Mouse (Mus musculus): ENCODE data around the gene Actr5. TPM values are rescaled to one million over a fixed set of nuclear protein-coding genes. Genes with fewer than 3 reads are reported as not detected.

Actr5 gene
- polyA plus RNA-seq, 1 experiment from 2014 or later: 10.6 TPM

DNA sequence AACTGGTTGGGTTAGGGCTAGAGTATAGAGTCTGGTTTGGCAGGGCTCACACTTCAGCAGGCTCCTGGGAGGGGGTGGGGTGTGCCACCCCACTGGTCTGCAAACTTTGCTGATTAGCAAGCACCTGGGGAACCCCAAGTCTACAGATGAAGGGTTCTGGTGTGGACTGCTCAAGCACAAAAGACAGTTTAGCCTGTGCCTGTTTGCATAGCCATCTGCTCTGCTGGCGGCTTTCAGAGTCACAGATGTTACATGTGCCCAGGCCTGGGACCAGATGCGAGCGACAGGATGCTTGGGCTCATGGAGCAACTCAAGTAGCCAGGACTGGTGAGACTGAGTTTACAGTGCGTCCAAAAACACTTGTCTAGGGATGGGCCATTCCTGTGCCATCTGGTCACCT, 48.8 kb downstream of the Actr5 start:
- H3K4me3 ChIP-seq (ENCODE audit: low read depth, low read length): no peak overlapping the region
- H3K36me3 ChIP-seq (ENCODE audit: control insufficient read depth, insufficient read depth, low read length): no peaks in the 10 kb centered on the region
- peaks cover 9% of the 10 kb centered on the region for H3K4me1 ChIP-seq (ENCODE audit: control insufficient read depth, insufficient read depth, low read length)
- H3K9ac ChIP-seq (ENCODE audit: low read depth, low read length): no peak overlapping the region
- H3K27ac ChIP-seq (replicated peaks; ENCODE audit: low read depth, low read length): no peak overlapping the region
- ATAC-seq (ENCODE audit: low read depth): peak; percentile 14; the same call in 1 of the 2 replicates
- H3K9me3 ChIP-seq (ENCODE audit: control insufficient read depth, low read length): no peaks in the 10 kb centered on the region
- DNase-seq (ENCODE audit: low spot score): peak; percentile 62
- peaks cover 20% of the 10 kb centered on the region for H3K27me3 ChIP-seq (replicated peaks; ENCODE audit: control insufficient read depth, insufficient read depth, low read length)
- WGBS: 58% methylated on average over 4 of the region's 4 CpGs
- 0 out of 2 replicates have a peak overlapping the region, but pooled peaks have one; percentile 10 for H3K4me2 ChIP-seq (ENCODE audit: low read depth, low read length)

- no peak for ATAC-seq (ENCODE audit: low read depth)
- peaks cover 14% of the 10 kb centered on the region for H3K27me3 ChIP-seq (replicated peaks; ENCODE audit: control insufficient read depth, insufficient read depth, low read length)
- no peak overlapping the region for H3K9ac ChIP-seq (ENCODE audit: low read depth, low read length)
- peaks cover 5% of the 10 kb centered on the region; the same call in 1 of the 2 replicates for H3K4me1 ChIP-seq (ENCODE audit: control insufficient read depth, insufficient read depth, low read length)
- no peaks in the 10 kb centered on the region for H3K9me3 ChIP-seq (ENCODE audit: control insufficient read depth, low read length)
- H3K27ac ChIP-seq (replicated peaks; ENCODE audit: low read depth, low read length): no peak overlapping the region
- H3K36me3 ChIP-seq (ENCODE audit: control insufficient read depth, insufficient read depth, low read length): no peaks in the 10 kb centered on the region
- no peak overlapping the region for H3K4me2 ChIP-seq (ENCODE audit: low read depth, low read length)
- no peak overlapping the region for H3K4me3 ChIP-seq (ENCODE audit: low read depth, low read length)
- DNase-seq (ENCODE audit: low spot score): no peak
- WGBS: 52% methylated on average over 6 of the region's 6 CpGs
Observed at GRCm38 (mm10) chr2:158674131-158674530, 49.4 kb downstream of the Actr5 start.

DNA sequence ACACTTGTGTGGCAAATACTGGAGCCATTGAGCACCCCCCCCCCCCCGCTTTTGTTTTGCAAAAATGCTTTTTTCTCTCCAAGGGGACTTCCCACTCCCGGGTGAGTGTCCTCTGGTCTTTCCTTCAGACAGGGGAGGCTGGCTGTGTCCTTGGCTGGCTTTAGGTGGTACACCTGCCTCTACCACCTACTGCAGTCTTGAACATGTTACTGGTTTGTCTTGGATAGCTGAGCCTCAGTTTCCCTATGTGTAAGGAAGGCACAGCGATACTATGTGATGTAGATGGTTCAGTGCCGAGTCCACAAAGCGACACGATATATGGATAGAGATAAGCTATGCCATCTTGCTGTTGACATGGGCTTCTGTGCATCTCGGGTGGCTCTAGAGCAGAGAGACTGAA, 50.1 kb downstream of the Actr5 start:
- peaks cover 7% of the 10 kb centered on the region for H3K27me3 ChIP-seq (replicated peaks; ENCODE audit: control insufficient read depth, insufficient read depth, low read length)
- H3K4me1 ChIP-seq (ENCODE audit: control insufficient read depth, insufficient read depth, low read length): peaks cover 5% of the 10 kb centered on the region; the same call in 1 of the 2 replicates
- DNase-seq (ENCODE audit: low spot score) (no peak), ATAC-seq (ENCODE audit: low read depth) (no peak)
- no peak overlapping the region for H3K27ac ChIP-seq (replicated peaks; ENCODE audit: low read depth, low read length)
- no peak overlapping the region for H3K4me3 ChIP-seq (ENCODE audit: low read depth, low read length)
- no peaks in the 10 kb centered on the region for H3K9me3 ChIP-seq (ENCODE audit: control insufficient read depth, low read length)
- no peak overlapping the region for H3K4me2 ChIP-seq (ENCODE audit: low read depth, low read length)
- H3K36me3 ChIP-seq (ENCODE audit: control insufficient read depth, insufficient read depth, low read length): no peaks in the 10 kb centered on the region
- H3K9ac ChIP-seq (ENCODE audit: low read depth, low read length): no peak overlapping the region
- WGBS: 81% methylated on average over 7 of the region's 7 CpGs

DNA sequence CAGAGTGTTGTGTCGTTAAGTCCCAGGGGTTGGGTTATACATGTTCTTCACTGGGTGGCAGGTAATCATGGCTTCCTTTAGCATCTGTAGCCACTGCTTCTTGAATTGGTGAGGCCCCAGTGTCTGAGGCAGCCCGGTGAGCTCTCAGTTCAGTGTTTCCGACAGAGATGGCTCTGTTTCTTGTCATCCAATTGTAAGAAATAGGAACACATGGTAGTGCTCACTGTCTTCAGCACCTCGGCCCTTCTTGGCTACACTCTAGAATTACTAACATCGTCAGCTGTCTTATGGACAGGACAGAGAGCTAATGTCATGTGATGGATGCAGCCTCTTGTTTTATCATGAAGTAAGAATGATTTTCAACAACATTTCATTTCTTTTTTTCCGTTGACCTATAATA, 50.5 kb downstream of the Actr5 start:
- ATAC-seq (ENCODE audit: low read depth) (no peak), DNase-seq (ENCODE audit: low spot score) (no peak)
- 67% methylated on average over 6 of the region's 6 CpGs for WGBS
- H3K4me1 ChIP-seq (ENCODE audit: control insufficient read depth, insufficient read depth, low read length): peaks cover 5% of the 10 kb centered on the region; the same call in 1 of the 2 replicates
- H3K9me3 ChIP-seq (ENCODE audit: control insufficient read depth, low read length): no peaks in the 10 kb centered on the region
- peaks cover 3% of the 10 kb centered on the region for H3K27me3 ChIP-seq (replicated peaks; ENCODE audit: control insufficient read depth, insufficient read depth, low read length)
- H3K27ac ChIP-seq (replicated peaks; ENCODE audit: low read depth, low read length): no peak overlapping the region
- H3K36me3 ChIP-seq (ENCODE audit: control insufficient read depth, insufficient read depth, low read length): no peaks in the 10 kb centered on the region
- no peak overlapping the region for H3K4me3 ChIP-seq (ENCODE audit: low read depth, low read length)
- no peak overlapping the region for H3K9ac ChIP-seq (ENCODE audit: low read depth, low read length)
- H3K4me2 ChIP-seq (ENCODE audit: low read depth, low read length): no peak overlapping the region

DNA sequence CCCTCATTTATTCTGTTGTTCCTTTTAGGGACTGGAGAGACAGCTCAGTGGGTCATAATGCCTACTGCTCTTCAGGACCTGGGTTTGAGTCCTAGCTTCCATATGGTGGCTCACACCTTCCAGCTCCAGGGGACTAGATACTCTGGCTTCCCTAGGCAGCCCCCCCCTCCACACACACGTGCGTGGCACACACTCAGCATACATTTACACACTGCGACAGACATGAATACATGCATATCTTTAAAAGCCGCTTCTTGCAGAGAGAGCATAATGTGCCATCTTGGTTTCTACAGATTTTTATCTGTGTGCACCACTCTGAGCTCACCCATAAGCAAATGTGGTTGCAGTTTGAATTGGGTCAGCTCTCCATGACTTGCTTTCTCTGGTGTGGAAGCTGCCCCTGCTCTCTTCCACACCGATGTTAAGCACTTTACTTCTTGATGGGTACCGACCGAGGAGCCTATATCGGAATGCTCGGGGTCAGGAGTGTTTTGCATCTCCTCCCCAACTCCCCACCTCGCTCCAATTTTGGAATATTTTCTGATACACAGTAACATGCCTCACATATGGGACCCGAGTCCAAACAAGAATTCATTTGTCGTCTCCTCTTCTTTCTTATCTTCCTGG, 51.3 kb downstream of the Actr5 start:
- no peak for DNase-seq (ENCODE audit: low spot score)
- Histone ChIP-seq H3K4me2 (ENCODE audit: low read depth, low read length) (no peak overlapping the region), H3K9ac (ENCODE audit: low read depth, low read length) (no peak overlapping the region), H3K4me1 (ENCODE audit: control insufficient read depth, insufficient read depth, low read length) (peaks cover 5% of the 10 kb centered on the region; the same call in 1 of the 2 replicates), H3K36me3 (ENCODE audit: control insufficient read depth, insufficient read depth, low read length) (no peaks in the 10 kb centered on the region), H3K9me3 (ENCODE audit: control insufficient read depth, low read length) (no peaks in the 10 kb centered on the region), H3K27ac (replicated peaks; ENCODE audit: low read depth, low read length) (no peak overlapping the region), H3K4me3 (ENCODE audit: low read depth, low read length) (no peak overlapping the region), H3K27me3 (replicated peaks; ENCODE audit: control insufficient read depth, insufficient read depth, low read length) (no peaks in the 10 kb centered on the region)
- 87% methylated on average over 12 of the region's 12 CpGs for whole genome bisulfite sequencing
- no peak for ATAC-seq (ENCODE audit: low read depth)

GRCm38 (mm10) chr2:158677946-158678345, 53.3 kb downstream of the Actr5 start:
- no peak overlapping the region for H3K9ac ChIP-seq (ENCODE audit: low read depth, low read length)
- no peaks in the 10 kb centered on the region for H3K36me3 ChIP-seq (ENCODE audit: control insufficient read depth, insufficient read depth, low read length)
- H3K27me3 ChIP-seq (replicated peaks; ENCODE audit: control insufficient read depth, insufficient read depth, low read length): no peaks in the 10 kb centered on the region
- no peak for DNase-seq (ENCODE audit: low spot score)
- no peak for ATAC-seq (ENCODE audit: low read depth)
- peaks cover 2% of the 10 kb centered on the region; the same call in 1 of the 2 replicates for H3K4me1 ChIP-seq (ENCODE audit: control insufficient read depth, insufficient read depth, low read length)
- 66% methylated on average over 8 of the region's 8 CpGs for WGBS
- H3K4me3 ChIP-seq (ENCODE audit: low read depth, low read length): no peak overlapping the region
- no peak overlapping the region for H3K4me2 ChIP-seq (ENCODE audit: low read depth, low read length)
- H3K9me3 ChIP-seq (ENCODE audit: control insufficient read depth, low read length): no peaks in the 10 kb centered on the region
- H3K27ac ChIP-seq (replicated peaks; ENCODE audit: low read depth, low read length): no peak overlapping the region

DNA sequence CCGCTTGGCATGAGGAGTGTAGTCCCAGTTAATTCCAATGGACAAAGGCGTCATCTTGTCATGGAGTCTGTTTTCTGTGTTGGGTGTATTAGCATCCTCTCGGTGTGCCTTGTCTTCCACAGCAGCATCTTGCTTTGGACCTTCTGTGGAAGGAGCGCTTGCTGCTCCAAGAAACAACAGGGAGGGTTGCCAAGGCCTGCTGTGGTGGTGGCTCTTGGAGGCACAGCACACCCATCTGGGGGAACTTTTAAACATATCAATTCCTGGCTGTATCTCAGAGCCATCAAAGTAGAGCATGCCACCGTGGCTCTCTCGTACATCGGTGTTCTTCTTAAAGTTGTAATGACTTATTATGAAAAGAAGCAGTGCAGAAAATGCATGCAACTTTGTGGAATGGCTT, 54.4 kb downstream of the Actr5 start:
- 89% methylated on average over 7 of the region's 7 CpGs for WGBS
- Histone ChIP-seq H3K4me2 (ENCODE audit: low read depth, low read length) (no peak overlapping the region), H3K27me3 (replicated peaks; ENCODE audit: control insufficient read depth, insufficient read depth, low read length) (no peaks in the 10 kb centered on the region), H3K9ac (ENCODE audit: low read depth, low read length) (no peak overlapping the region), H3K27ac (replicated peaks; ENCODE audit: low read depth, low read length) (no peak overlapping the region), H3K4me1 (ENCODE audit: control insufficient read depth, insufficient read depth, low read length) (no peaks in the 10 kb centered on the region), H3K9me3 (ENCODE audit: control insufficient read depth, low read length) (no peaks in the 10 kb centered on the region), H3K4me3 (ENCODE audit: low read depth, low read length) (no peak overlapping the region), H3K36me3 (ENCODE audit: control insufficient read depth, insufficient read depth, low read length) (no peaks in the 10 kb centered on the region)
- ATAC-seq (ENCODE audit: low read depth): no peak
- DNase-seq (ENCODE audit: low spot score): no peak

- no peak overlapping the region for H3K27ac ChIP-seq (replicated peaks; ENCODE audit: low read depth, low read length)
- no peaks in the 10 kb centered on the region for H3K36me3 ChIP-seq (ENCODE audit: control insufficient read depth, insufficient read depth, low read length)
- 68% methylated on average over 10 of the region's 10 CpGs for WGBS
- DNase-seq (ENCODE audit: low spot score): no peak
- no peaks in the 10 kb centered on the region for H3K4me1 ChIP-seq (ENCODE audit: control insufficient read depth, insufficient read depth, low read length)
- no peaks in the 10 kb centered on the region for H3K27me3 ChIP-seq (replicated peaks; ENCODE audit: control insufficient read depth, insufficient read depth, low read length)
- no peaks in the 10 kb centered on the region for H3K9me3 ChIP-seq (ENCODE audit: control insufficient read depth, low read length)
- H3K9ac ChIP-seq (ENCODE audit: low read depth, low read length): no peak overlapping the region
- ATAC-seq (ENCODE audit: low read depth): no peak
- H3K4me2 ChIP-seq (ENCODE audit: low read depth, low read length): no peak overlapping the region
- H3K4me3 ChIP-seq (ENCODE audit: low read depth, low read length): no peak overlapping the region
Observed at GRCm38 (mm10) chr2:158680357-158680889, 55.7 kb downstream of the Actr5 start.

DNA sequence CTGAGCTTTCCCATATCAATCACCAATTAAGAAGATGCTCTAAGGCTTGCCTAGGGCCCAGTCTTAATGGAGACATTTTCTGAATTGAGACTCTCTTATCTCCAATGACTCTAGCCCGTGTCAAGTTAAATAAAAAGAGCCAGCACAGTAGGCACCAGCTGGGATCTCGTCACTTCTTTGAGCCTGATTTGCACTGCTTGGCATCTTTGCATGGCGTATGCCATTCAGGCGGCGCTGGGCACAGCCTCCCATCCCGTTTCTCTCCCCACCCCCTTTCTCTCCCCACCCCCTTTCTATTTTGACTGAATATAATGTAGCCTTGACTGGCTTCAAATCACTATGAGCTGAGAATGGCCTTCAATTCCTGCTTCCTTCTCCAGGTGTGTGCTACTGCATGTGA, 57.0 kb downstream of the Actr5 start:
- Histone ChIP-seq H3K36me3 (ENCODE audit: control insufficient read depth, insufficient read depth, low read length) (no peaks in the 10 kb centered on the region), H3K9me3 (ENCODE audit: control insufficient read depth, low read length) (no peaks in the 10 kb centered on the region), H3K9ac (ENCODE audit: low read depth, low read length) (no peak overlapping the region), H3K27ac (replicated peaks; ENCODE audit: low read depth, low read length) (no peak overlapping the region), H3K27me3 (replicated peaks; ENCODE audit: control insufficient read depth, insufficient read depth, low read length) (no peaks in the 10 kb centered on the region), H3K4me1 (ENCODE audit: control insufficient read depth, insufficient read depth, low read length) (no peaks in the 10 kb centered on the region), H3K4me3 (ENCODE audit: low read depth, low read length) (no peak overlapping the region), H3K4me2 (ENCODE audit: low read depth, low read length) (no peak overlapping the region)
- no peak for ATAC-seq (ENCODE audit: low read depth)
- WGBS: 77% methylated on average over 6 of the region's 6 CpGs
- DNase-seq (ENCODE audit: low spot score): no peak
